Mouse (Mus musculus) CH12.LX (cell line): ENCODE results near the gene Gm49387. TPM values are rescaled to one million over a fixed set of nuclear protein-coding genes. Genes with fewer than 3 reads are reported as not detected.

Experiments
- DNase-seq: peaks from one replicate; pipeline ENCODE4 v3.0.0-alpha.2; 2013; ENCODE audit errors: extremely low read depth
- H3K27ac ChIP-seq: 2 replicates; pipeline ENCODE4 v1.5.1; 2012; ENCODE audit warnings: low read depth, mild to moderate bottlenecking, control low read depth, moderate library complexity; ENCODE audit not compliant: insufficient read depth
- H3K27me3 ChIP-seq: replicated peaks from 2 replicates; pipeline ENCODE3; 2012; ENCODE audit warnings: inconsistent platforms
- H3K36me3 ChIP-seq, 2 experiments: replicated peaks in 1 of 2; 2 replicates each; pipeline versions ENCODE3 to v1.6.1; 2012; ENCODE audit warnings: inconsistent platforms in 1 of 2, low read length in 1 of 2, mild to moderate bottlenecking in 1 of 2, mixed read lengths in 1 of 2, moderate library complexity in 1 of 2; ENCODE audit not compliant: control insufficient read depth in 1 of 2, insufficient read depth in 1 of 2
- H3K4me1 ChIP-seq, 2 experiments: 2 replicates each; pipeline ENCODE4 v1.6.1; 2012; ENCODE audit warnings: inconsistent platforms in 1 of 2, moderate library complexity in 1 of 2; ENCODE audit not compliant: insufficient read depth in 2 of 2, control insufficient read depth in 1 of 2
- H3K4me2 ChIP-seq: 2 replicates; pipeline ENCODE4 v1.6.1; 2012; ENCODE audit warnings: low read depth, mild to moderate bottlenecking, control low read depth; ENCODE audit not compliant: poor library complexity, insufficient read depth, severe bottlenecking
- H3K4me3 ChIP-seq, 3 experiments: fragments of 150-350 bp in 1 of 3; sonication (generic) in 1 of 3; replicated peaks in 1 of 3; 2 replicates each; pipeline versions ENCODE3 to v1.5.1; 2011 to 2012; ENCODE audit warnings: low read depth in 2 of 3, low read length in 2 of 3, mild to moderate bottlenecking in 2 of 3, moderate library complexity in 2 of 3, control low read depth in 1 of 3, improper control_type of control experiment in 1 of 3, inconsistent platforms in 1 of 3, mixed read lengths in 1 of 3; ENCODE audit not compliant: poor library complexity in 1 of 3
- H3K79me2 ChIP-seq: replicated peaks from 2 replicates; pipeline ENCODE4 v1.6.1; 2012; ENCODE audit warnings: mild to moderate bottlenecking, moderate library complexity; ENCODE audit not compliant: control insufficient read depth, poor library complexity, insufficient read depth, severe bottlenecking; ENCODE audit errors: extremely low read depth
- H3K9ac ChIP-seq: 2 replicates; pipeline ENCODE4 v1.6.1; 2012; ENCODE audit warnings: low read depth, mild to moderate bottlenecking, control low read depth, moderate library complexity; ENCODE audit not compliant: insufficient read depth
- H3K9me3 ChIP-seq: replicated peaks from 2 replicates; pipeline ENCODE3; 2012; ENCODE audit warnings: low read length, inconsistent platforms, mixed read lengths
- BHLHE40 ChIP-seq: IDR thresholded peaks from 2 replicates; pipeline ENCODE4 v1.6.1; 2011; ENCODE audit warnings: mild to moderate bottlenecking, low read depth, low read length, improper control_type of control experiment
- CHD1 ChIP-seq: IDR thresholded peaks from 2 replicates; pipeline ENCODE4 v1.6.1; 2012; ENCODE audit warnings: low read depth, low read length, improper control_type of control experiment, inconsistent platforms
- CHD2 ChIP-seq: IDR thresholded peaks from 2 replicates; pipeline ENCODE4 v1.6.1; 2011; ENCODE audit warnings: low read length, improper control_type of control experiment
- CTCF ChIP-seq, 2 experiments: IDR thresholded peaks in 1 of 2; conservative IDR thresholded peaks in 1 of 2; 2 replicates each; pipeline ENCODE4 v1.5.1; 2011 to 2012; ENCODE audit warnings: low read depth in 2 of 2, low read length in 2 of 2, improper control_type of control experiment in 1 of 2, inconsistent platforms in 1 of 2, mild to moderate bottlenecking in 1 of 2, moderate library complexity in 1 of 2
- E2F4 ChIP-seq: IDR thresholded peaks from 2 replicates; pipeline ENCODE4 v1.6.1; 2011; ENCODE audit warnings: low read depth, low read length, improper control_type of control experiment; ENCODE audit not compliant: insufficient replicate concordance
- ELF1 ChIP-seq: IDR thresholded peaks from 2 replicates; pipeline ENCODE4 v1.6.1; 2014; ENCODE audit warnings: low read depth, mild to moderate bottlenecking, inconsistent platforms, low read length, improper control_type of control experiment
- EP300 ChIP-seq: IDR thresholded peaks from 2 replicates; pipeline ENCODE4 v1.6.1; 2011; ENCODE audit warnings: low read length, improper control_type of control experiment
- ETS1 ChIP-seq: conservative IDR thresholded peaks from 2 replicates; pipeline ENCODE4 v1.6.1; 2012; ENCODE audit warnings: low read depth, mild to moderate bottlenecking, inconsistent platforms, low read length, improper control_type of control experiment, moderate library complexity
- GABPA ChIP-seq: IDR thresholded peaks from 2 replicates; pipeline ENCODE4 v1.6.1; 2012; ENCODE audit warnings: low read depth, low read length, improper control_type of control experiment, inconsistent platforms; ENCODE audit not compliant: insufficient replicate concordance
- IRF4 ChIP-seq: IDR thresholded peaks from 2 replicates; pipeline ENCODE4 v1.6.1; 2014; ENCODE audit warnings: low read depth, mild to moderate bottlenecking, inconsistent platforms, low read length, improper control_type of control experiment
- MAZ ChIP-seq: IDR thresholded peaks from 2 replicates; pipeline ENCODE4 v1.6.1; 2012; ENCODE audit warnings: low read depth, mild to moderate bottlenecking, inconsistent platforms, low read length, improper control_type of control experiment, moderate library complexity
- MEF2A ChIP-seq: IDR thresholded peaks from 2 replicates; pipeline ENCODE4 v1.6.1; 2014; ENCODE audit warnings: low read depth, mild to moderate bottlenecking, inconsistent platforms, low read length, improper control_type of control experiment, borderline replicate concordance
- MXI1 ChIP-seq: IDR thresholded peaks from 2 replicates; pipeline ENCODE4 v1.6.1; 2011; ENCODE audit warnings: mild to moderate bottlenecking, low read depth, low read length, improper control_type of control experiment
- MYC ChIP-seq: IDR thresholded peaks from 2 replicates; pipeline ENCODE4 v1.6.1; 2011; ENCODE audit warnings: low read depth, mild to moderate bottlenecking, improper control_type of control experiment, low read length
- PAX5 ChIP-seq: IDR thresholded peaks from 2 replicates; pipeline ENCODE4 v1.6.1; 2012; ENCODE audit warnings: low read length, inconsistent platforms, mixed read lengths
- RAD21 ChIP-seq: IDR thresholded peaks from 2 replicates; pipeline ENCODE4 v1.6.1; 2011; ENCODE audit warnings: low read depth, mild to moderate bottlenecking, low read length, improper control_type of control experiment, moderate library complexity
- TCF12 ChIP-seq: IDR thresholded peaks from 2 replicates; pipeline ENCODE4 v1.6.1; 2014; ENCODE audit warnings: low read depth, mild to moderate bottlenecking, inconsistent platforms, low read length, improper control_type of control experiment
- ZC3H11A ChIP-seq: IDR thresholded peaks from 2 replicates; pipeline ENCODE4 v1.6.1; 2012; ENCODE audit warnings: low read depth, mild to moderate bottlenecking, inconsistent platforms, low read length, improper control_type of control experiment
- dilution Hi-C: fragments of 300-500 bp; cut with MboI; formaldehyde crosslinking; loops from 2 replicates; pipeline ENCODE4 v1.14.3; 2020; ENCODE audit warnings: low sequenced_read_pairs; ENCODE audit not compliant: extremely low pct_unique_long_range_greater_than_20kb, extremely low pct_ligation_motif_present
- in situ Hi-C: fragments of 300-500 bp; cut with MboI; formaldehyde crosslinking; loops from 3 replicates; pipeline ENCODE4 v1.14.3; 2019; ENCODE audit warnings: low sequenced_read_pairs, low pct_ligation_motif_present, low pct_unique_long_range_greater_than_20kb, mixed read lengths
- polyA plus RNA-seq: library from polyadenylated mRNA; unstranded; fragments of >175 nt; gene quantifications from 2 replicates; pipeline ENCODE4 v1.2.1, GENCODE M21; 2012; ENCODE audit warnings: low read depth; ENCODE audit not compliant: insufficient read length
- total RNA-seq, 2 experiments: library from RNA; depleted of rRNA; stranded (reverse); fragments of 300-350 nt in 1 of 2; fragments of >200 nt in 1 of 2; gene quantifications; 2 replicates each; pipeline ENCODE4 v1.2.3; 2012 to 2014

Gene Gm49387
- total and polyA plus RNA-seq, 3 experiments: 0.71 TPM; not detected in 2

DNA sequence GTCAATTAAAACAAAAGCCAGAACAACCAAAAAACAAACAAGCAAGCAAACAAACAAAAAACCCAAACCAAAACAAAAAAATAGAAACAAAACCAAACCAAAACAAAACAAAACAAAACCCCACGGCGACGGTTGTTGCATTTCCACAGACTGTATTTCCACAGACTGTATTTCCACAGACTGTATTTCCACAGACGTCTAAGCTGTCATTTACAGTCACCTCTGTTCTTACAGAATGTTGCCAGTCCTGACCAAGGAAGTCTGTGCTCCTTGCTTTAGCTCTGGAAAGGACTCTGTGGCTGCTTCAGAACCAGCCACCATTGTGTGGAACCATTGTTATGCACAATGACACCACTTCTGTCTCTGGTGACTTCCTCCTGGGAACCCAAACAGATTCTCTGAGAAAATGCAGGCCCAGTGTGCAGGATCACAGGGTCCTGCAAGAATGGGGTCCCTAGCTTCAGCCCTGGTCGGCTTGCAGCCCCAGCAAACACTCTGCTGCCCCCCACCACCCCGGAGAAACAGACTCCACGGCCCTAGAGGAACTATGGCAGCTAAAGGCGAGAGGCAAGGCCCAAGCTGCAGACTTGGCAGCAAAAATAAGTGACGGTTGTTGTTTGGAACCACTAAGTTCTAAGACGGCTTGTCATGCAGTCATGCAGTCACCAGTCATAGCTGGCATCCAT is 31.1 kb upstream of the Gm49387 start:
- Histone ChIP-seq H3K4me2 (no peak overlapping the region), H3K9me3 (peaks cover 6% of the 10 kb centered on the region), H3K79me2 (no peaks in the 10 kb centered on the region), H3K27me3 (no peaks in the 10 kb centered on the region), H3K4me1 (peaks cover 20 to 41% of the 10 kb centered on the region in 2 experiments), H3K9ac (no peak overlapping the region), H3K36me3 (peaks cover 8 to 20% of the 10 kb centered on the region in 2 experiments), H3K4me3 (no peak overlapping the region), H3K27ac (no peak overlapping the region)
- in situ Hi-C loops: no loop called here
- no peak for DNase-seq
- dilution Hi-C loops: no loop called here
- TF ChIP-seq ZC3H11A: no peak
- TF ChIP-seq CHD1: no peak

DNA sequence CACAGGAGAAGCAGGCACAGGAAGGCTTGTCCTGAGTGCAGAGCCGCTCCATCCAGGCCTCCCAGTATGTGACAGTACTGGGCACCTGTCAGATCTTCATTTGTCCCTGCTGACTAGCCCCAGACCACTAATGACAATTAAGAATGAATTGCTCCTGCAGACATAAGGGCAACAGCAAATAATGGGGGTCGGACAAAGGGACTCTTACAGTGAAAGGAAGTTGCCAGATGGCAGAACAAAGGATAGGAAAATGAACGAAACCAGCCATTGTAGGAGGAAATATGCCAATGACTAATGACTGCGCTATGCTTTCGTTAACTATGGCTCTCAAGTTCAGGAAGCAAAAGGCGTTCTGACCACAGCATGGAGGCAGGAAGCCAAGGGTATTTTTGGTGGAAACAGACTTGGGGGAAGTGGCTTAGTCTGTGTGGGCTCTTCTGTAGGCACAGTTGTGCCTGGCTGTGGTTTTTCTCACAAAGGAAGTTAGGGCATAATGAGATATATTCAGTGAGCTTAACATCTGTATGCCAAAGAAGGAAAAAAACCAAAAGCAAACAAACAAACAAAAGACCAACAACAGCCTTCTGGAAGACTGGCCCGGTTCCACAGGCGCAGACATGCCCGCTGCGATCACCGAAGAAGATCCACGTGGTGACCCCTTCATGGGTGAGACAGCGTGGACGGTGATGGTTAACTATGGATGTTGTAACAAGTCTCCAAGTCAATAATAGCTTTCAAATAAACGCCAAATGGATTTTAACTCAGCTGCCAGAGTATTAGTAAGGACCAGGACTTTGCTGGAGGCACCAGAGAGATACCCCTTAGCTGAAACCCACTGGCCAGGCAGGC is 29.2 kb upstream of the Gm49387 start:
- H3K27ac ChIP-seq: peak overlapping the region; percentile 7; the same call in 1 of the 2 replicates
- no peaks in the 10 kb centered on the region for H3K27me3 ChIP-seq
- peaks cover 23 to 54% of the 10 kb centered on the region in 2 experiments for H3K4me1 ChIP-seq
- no peak overlapping the region for H3K4me3 ChIP-seq
- H3K9ac ChIP-seq: no peak overlapping the region
- DNase-seq: peak; percentile 63
- H3K9me3 ChIP-seq: peaks cover 8% of the 10 kb centered on the region
- in situ Hi-C loops: no loop called here
- dilution Hi-C loops: no loop called here
- H3K79me2 ChIP-seq: no peaks in the 10 kb centered on the region
- no peak for TF ChIP-seq MAZ
- TF ChIP-seq GABPA: no peak
- no peak for TF ChIP-seq CHD2
- TF ChIP-seq CTCF (conservative IDR thresholded peaks at IDR 0.05 in 1 of 2, IDR thresholded peaks at IDR 0.05 in 1 of 2; ENCODE audit: low read depth in 2 of 2, low read length in 2 of 2): no peak
- TF ChIP-seq BHLHE40: no peak
- TF ChIP-seq IRF4: no peak; the same call in 1 of the 2 replicates
- TF ChIP-seq PAX5: no peak
- no peak for TF ChIP-seq E2F4
- peak; percentile 47; the same call in 1 of the 2 replicates for TF ChIP-seq EP300
- no peak for TF ChIP-seq MXI1
- 0 out of 2 replicates have a peak, but pooled peaks have one; percentile 44 for TF ChIP-seq TCF12
- peak; percentile 23; the same call in 1 of the 2 replicates for TF ChIP-seq ELF1
- peak; percentile 4; the same call in 1 of the 2 replicates for TF ChIP-seq ETS1
- TF ChIP-seq MEF2A: peak; percentile 54; the same call in 1 of the 2 replicates
- no peak for TF ChIP-seq RAD21
- 0 out of 2 replicates have a peak, but pooled peaks have one; percentile 35 for TF ChIP-seq MYC
- TF ChIP-seq, all 38 proteins: peak for 6
- peak overlapping the region; percentile 33; the same call in 1 of the 2 replicates for H3K4me2 ChIP-seq
- peaks cover 10 to 28% of the 10 kb centered on the region in 2 experiments for H3K36me3 ChIP-seq
